Mouse (Mus musculus) ovary, postnatal 14 days (tissue): ENCODE data around the gene Pde4dip.

Source experiments
- DNase-seq: peaks from one replicate; pipeline ENCODE4 v3.0.0; 2022; ENCODE audit warnings: low spot score

Gene Pde4dip

DNA sequence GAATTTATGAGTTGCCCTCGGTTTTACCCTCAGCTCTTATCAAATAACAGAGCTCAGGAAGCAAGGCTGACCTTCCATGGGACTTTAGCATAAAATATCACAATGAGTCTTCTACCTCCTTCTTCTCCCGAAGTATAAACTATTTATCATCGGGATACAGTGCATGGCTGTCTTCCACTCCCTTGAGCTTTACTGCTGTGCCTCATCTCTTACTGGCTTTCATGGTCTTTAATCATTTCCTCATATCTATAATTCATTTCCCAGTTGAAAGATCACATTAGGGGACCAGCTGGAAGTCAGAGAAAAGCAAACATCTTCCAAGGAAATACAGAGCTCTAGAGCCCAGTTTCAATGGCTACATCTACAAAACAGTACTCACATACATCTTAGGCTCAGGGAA lies 239.5 kb downstream of the Pde4dip start:
- no peak for DNase-seq

DNA sequence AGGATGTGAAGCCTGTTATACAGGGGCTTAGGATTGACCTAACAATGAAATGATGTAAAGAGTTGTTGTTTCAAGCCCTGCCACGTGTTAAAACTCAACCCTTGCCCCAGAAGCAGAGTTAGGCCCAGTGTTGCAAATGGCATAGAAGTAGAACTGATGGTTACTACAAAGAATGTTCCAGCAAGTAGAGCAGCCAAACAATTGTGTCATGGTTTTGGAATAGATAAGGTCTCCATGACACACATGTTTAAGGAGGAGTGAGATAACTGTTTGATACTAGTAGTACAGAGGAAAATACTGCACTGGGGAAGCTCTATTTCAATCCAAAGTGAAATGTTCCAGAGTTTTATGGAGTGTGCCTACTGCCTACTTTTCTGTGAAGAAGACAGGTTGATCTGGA lies 240.0 kb downstream of the Pde4dip start:
- no peak for DNase-seq

DNA sequence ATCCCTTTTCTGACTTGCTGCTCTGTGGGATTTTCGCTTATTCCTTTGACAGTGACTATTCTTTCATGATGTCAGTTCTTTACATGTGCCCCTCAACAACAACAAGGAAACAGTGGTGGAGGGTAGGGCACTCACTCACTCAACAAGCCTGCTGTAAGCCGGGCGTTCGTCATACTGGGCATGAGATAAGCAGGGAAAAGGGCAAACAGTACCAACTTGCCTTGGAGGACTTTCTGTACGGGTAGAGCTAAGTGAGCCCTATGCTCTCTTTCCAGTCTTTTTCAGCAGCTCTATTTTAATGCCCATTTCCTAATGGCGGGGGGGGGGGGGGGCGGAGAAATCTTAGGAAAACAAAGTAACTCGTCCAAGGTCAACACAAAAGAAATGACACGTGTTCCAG lies 246.5 kb downstream of the Pde4dip start:
- no peak for DNase-seq

DNA sequence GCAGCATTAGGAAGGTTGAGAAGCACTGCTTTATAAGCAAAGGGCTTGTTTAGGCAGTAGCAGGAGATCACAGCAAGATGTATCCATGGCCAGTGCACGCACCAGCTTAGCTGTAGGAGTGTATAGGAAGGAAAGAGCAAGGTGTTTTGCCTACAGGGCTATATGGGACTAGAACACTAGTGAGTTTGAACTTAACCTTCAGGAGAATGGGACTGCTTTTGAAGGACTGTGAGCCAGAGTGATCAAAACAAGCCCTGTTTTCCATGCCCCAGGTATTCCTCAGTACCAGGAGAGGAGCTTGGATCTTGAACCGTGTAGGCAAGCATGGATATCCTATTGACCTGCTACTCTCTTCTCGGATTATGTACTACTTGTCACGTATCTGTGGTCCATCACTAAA lies 247.1 kb downstream of the Pde4dip start:
- DNase-seq, result no peak
